Mouse (Mus musculus): ENCODE results near the gene Olfr482.

The Olfr482 gene

DNA sequence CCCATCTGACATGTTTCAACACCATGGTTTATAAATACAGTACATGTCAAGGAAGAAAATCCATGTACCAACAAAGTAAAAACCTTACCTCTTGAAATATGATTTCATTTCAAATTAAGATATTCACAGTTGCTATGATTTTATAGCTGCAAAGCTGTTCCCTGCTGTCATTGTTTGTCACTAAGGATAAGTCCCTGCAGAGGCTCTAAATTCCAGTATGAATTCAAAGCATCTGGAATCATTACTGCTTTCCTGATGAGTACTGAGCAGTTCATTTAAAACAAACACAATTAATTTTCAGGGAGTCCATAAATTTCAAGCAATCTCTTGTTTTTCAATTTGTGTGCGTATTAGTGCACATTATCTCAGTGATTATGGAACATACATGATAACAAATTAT, at the start of gene Olfr482:
Olfr482 (minus strand) TSS at position 101 of the 400 bp plus-strand sequence.
- no peak for DNase-seq

DNA sequence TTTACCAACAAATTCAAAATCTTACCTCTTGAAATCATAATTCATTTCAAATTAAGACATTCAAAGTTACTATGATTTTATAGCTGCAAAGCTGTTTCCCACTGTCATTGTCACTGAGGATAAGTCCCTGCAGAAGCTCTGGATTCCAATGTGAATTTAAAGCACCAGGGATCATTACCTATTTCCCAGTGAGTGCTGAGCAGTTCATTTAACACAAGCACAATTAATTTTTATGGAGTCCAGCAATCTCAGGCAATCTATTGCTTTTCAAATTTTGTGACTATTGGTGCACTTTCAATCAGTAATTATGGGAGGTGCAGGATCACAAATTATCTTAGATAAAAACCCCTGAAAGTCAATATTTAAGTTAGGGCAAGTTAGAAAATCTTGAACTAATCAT, 30.0 kb upstream of the Olfr482 start, which contains the start of gene Olfr484:
Olfr484 (minus strand) TSS at position 101 of the 400 bp plus-strand sequence.
- DNase-seq, result no peak

DNA sequence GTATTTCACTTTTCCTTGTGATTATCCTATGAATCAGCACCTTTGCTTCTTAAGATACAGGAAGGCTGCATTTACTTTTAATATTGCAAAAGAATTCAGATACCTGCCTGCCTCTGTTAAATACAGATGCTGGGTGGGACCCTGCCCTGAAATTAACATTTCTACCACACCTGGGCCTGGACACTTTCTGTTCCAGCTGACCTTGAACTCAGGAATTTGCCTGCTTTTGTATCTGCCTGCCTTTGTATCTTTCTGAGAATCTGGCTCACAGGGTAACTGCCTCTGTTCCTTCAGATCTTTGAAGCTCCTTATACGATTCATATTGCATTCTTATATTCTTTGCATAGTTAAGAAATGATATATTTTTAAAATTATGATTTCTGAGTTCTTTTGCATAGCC, 24.0 kb upstream of the Olfr482 start:
- no peak for DNase-seq

DNA sequence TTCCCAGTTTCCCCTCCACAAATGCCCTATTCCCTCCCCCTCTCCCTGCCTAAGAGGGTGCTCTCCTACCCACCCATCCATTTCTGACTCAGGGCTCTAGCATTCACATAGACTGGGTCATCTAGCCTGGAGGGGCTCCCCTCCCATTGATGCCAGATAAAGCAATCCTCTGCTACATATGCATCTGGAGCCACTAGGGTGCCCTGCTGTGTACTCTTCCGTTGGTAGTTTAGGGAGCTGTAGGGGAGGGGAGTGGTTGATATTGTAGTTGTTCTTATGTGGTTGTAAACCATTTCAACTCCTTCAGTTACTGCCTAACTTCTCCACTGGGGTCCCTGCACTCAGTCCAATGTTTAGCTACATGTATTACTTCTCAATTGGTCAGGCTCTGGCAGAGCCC, 23.3 kb upstream of the Olfr482 start:
- no peak for DNase-seq

DNA sequence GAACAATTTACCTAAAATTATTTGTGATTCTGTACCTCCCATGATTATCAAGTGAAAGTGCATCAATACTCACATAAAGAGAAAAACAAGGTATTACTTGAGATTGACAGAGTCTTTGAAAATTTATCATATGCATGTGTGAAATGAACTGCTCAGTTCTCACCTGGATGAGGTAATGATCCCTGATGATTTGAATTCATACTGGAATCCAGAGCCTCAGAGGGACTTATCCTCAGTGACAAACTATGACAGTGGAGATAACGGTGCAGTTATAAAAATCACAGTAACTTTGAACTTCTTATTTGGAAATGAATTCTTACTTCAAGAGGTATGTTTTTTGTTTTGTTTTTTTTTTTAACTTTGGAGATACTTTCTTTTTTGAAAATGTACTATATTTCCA, 3.2 kb upstream of the Olfr482 start, which contains the start of gene Olfr483:
Olfr483 (plus strand) TSS at position 301 of the 400 bp plus-strand sequence.
- DNase-seq, result no peak

DNA sequence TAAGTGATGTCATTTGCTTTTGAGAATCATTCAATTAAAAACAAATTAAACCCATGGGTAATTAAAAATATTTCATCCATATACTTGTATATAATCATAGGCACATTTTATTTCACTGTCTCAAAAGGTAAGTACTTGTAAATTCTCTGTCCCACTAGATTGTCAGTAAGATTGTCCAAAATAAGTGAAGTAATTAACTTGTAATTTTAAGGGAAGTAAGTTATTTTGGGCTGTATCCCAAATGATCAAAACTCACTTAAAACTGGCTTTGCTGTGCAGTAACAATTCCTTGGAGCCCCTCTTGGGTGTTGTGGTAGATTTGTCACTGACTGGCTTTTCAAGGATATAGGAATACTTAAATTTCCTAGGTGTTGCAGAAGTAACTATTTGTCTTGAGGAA, 17.8 kb downstream of the Olfr482 start, which contains the start of gene Olfr481:
Olfr481 (plus strand) TSS at position 301 of the 400 bp plus-strand sequence.
- no peak for DNase-seq

DNA sequence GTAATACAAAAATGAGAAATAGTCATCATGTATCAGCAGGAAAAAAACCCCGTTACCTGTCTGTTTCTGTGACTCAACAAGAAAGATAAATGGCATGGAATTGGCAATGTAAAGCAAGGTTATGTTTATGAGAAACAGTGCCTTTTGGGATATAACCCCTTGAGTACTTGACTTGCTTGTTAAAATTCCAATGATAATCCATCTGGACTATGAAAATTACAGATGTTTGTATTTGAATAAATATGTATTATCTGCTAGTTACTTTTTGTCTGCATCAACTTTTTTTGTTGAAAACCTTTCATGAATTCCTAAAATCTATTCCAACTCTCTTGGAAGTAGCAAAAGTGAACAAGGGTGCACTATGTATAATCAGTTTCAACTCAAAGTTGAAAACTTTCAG, 30.1 kb downstream of the Olfr482 start, which contains the start of gene Olfr480:
Olfr480 (minus strand) TSS at position 101 of the 400 bp plus-strand sequence.
- DNase-seq, result no peak

DNA sequence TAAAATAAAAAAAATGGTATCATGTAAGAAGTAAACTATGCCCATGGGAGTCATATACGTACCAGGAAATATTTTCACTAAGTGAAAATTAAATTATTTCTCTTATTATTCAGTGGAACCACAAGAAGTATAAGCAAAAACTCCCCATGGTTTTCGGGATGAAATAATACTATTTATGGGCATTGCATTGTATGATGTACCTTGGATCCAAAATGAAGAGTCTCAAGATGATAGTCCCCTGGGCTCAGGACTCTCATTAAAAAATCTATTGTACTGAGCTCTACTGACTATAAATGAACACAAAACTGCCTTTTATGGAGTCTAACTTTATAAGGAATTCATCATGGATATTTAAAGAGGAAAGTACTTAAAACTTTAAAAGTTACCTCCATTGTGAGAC, 47.0 kb downstream of the Olfr482 start, which contains the start of gene Olfr479:
Olfr479 (plus strand) TSS at position 301 of the 400 bp plus-strand sequence.
- no peak for DNase-seq
